Mouse (Mus musculus): ENCODE data around the gene Rnf166. TPM values are rescaled to one million over a fixed set of nuclear protein-coding genes. Genes with fewer than 3 reads are reported as not detected.

Gene Rnf166
- total and polyA plus RNA-seq, 3 experiments, result 36.9 to 99.4 (median 41.6) TPM

- H3K27ac ChIP-seq, result peak overlapping the region; percentile 95
- no peak overlapping the region for H3K9ac ChIP-seq (ENCODE audit: low read depth, low read length)
Observed at GRCm38 (mm10) chr8:122445203-122445602, 30.7 kb downstream of the Rnf166 start.

DNA sequence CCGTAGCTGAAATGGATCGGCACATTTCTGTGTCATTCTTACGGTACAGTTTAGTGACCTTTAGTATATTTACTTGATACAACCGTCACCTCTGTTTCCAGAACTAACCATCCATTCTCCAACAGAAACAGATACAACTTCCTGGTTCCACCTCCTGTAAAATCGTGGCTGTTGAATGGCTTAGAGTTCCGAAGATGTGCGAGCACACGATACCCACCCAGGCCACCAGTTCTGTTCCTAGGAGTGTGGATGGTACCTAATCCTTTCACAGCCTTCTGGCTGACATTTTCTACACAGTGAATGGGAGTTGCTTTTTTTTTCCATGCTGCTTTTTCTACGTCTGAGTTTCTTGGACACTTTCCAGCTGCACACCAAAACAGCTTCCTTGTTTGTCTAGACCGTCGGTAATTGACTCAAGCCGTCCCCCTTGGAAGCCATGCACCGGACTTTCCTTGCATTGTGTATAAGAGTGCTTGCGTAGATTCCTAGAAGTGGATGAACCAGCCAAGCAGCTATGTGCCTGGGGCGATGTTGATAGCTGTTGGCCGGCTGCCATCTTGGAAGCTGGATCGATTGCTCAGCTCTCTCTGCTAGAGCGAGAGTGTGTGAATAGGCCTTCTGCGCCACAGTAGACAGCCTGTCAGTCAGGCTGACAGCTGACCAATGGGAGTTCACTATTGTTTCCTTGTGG lies 31.7 kb downstream of the Rnf166 start:
- peak; percentile 78 for TF ChIP-seq EP300 (IDR thresholded peaks at IDR 0.05; ENCODE audit: insufficient read depth, low read depth, low read length)
- TF ChIP-seq CTCF (IDR thresholded peaks at IDR 0.05), result no peak
- TF ChIP-seq POLR2A (IDR thresholded peaks at IDR 0.05; ENCODE audit: insufficient read depth, low read depth, low read length), result peak; percentile 56
- Histone ChIP-seq H3K36me3 (ENCODE audit: control insufficient read depth, insufficient read depth, low read length) (no peaks in the 10 kb centered on the region), H3K4me1 (ENCODE audit: control insufficient read depth, insufficient read depth, low read length) (peaks cover 2% of the 10 kb centered on the region; the same call in 1 of the 2 replicates), H3K27me3 (ENCODE audit: control insufficient read depth, insufficient read depth, low read length) (no peaks in the 10 kb centered on the region), H3K4me3 (peak overlapping the region; percentile 70), H3K27ac (peak overlapping the region; percentile 95), H3K9ac (ENCODE audit: low read depth, low read length) (peak overlapping the region; percentile 78), H3K79me2 (replicated peaks; ENCODE audit: control insufficient read depth, insufficient read depth, low read length) (no peaks in the 10 kb centered on the region)
- under 1% methylated on average over 19 of the region's 19 CpGs for WGBS
- intact Hi-C loops (cut with DNase I), result loop anchor here (5.0 kb wide), 2 partner anchors 67 to 162 kb away; partner anchors contain the start of genes Zc3h18 and Zfpm1
- DNase-seq, result peak; percentile 86 to 90

More at GRCm38 (mm10) chr8:122445203-122445602, 30.7 kb downstream of the Rnf166 start:
- no peak overlapping the region for H3K4me3 ChIP-seq
- intact Hi-C loops (cut with DNase I), result no loop called here
- H3K27me3 ChIP-seq (ENCODE audit: control insufficient read depth, insufficient read depth, low read length), result no peaks in the 10 kb centered on the region
- no peaks in the 10 kb centered on the region for H3K79me2 ChIP-seq (replicated peaks; ENCODE audit: control insufficient read depth, insufficient read depth, low read length)
- TF ChIP-seq CTCF (IDR thresholded peaks at IDR 0.05), result peak; percentile 56
- 0 out of 2 replicates have a peak, but pooled peaks have one; percentile 20 for TF ChIP-seq EP300 (IDR thresholded peaks at IDR 0.05; ENCODE audit: insufficient read depth, low read depth, low read length)
- no peak for TF ChIP-seq POLR2A (IDR thresholded peaks at IDR 0.05; ENCODE audit: insufficient read depth, low read depth, low read length)
- 49% methylated on average over 3 of the region's 3 CpGs for WGBS
- no peak for DNase-seq
- H3K4me1 ChIP-seq (ENCODE audit: control insufficient read depth, insufficient read depth, low read length), result peaks cover 2% of the 10 kb centered on the region; the same call in 1 of the 2 replicates
- H3K36me3 ChIP-seq (ENCODE audit: control insufficient read depth, insufficient read depth, low read length), result no peaks in the 10 kb centered on the region

- TF ChIP-seq CTCF (IDR thresholded peaks at IDR 0.05) (peak; percentile 62), EP300 (IDR thresholded peaks at IDR 0.05; ENCODE audit: insufficient read depth, low read depth, low read length) (peak; percentile 94), POLR2A (IDR thresholded peaks at IDR 0.05; ENCODE audit: insufficient read depth, low read depth, low read length) (peak; percentile 98)
- Histone ChIP-seq H3K27ac (peak within 1 kb of the TSS; percentile 95), H3K4me3 (peak within 1 kb of the TSS; percentile 78), H3K36me3 (ENCODE audit: control insufficient read depth, insufficient read depth, low read length) (no peaks in the 10 kb centered on the region), H3K79me2 (replicated peaks; ENCODE audit: control insufficient read depth, insufficient read depth, low read length) (no peaks in the 10 kb centered on the region), H3K4me1 (ENCODE audit: control insufficient read depth, insufficient read depth, low read length) (peaks cover 2% of the 10 kb centered on the region; the same call in 1 of the 2 replicates), H3K9ac (ENCODE audit: low read depth, low read length) (peak within 1 kb of the TSS; percentile 78), H3K27me3 (ENCODE audit: control insufficient read depth, insufficient read depth, low read length) (no peaks in the 10 kb centered on the region)
- under 1% methylated on average over 47 of the region's 47 CpGs for WGBS
- intact Hi-C loops (cut with DNase I), result loop anchor here (5.0 kb wide), 2 partner anchors 66 to 161 kb away; partner anchors contain the start of genes Zc3h18 and Zfpm1
- DNase-seq, result peak; percentile 97 to 100
Observed at GRCm38 (mm10) chr8:122443262-122444006, 32.4 kb downstream of the Rnf166 start, which contains the start of gene Mvd. Gene Mvd, minus strand, starts transcription at chr8:122443422.

GRCm38 (mm10) chr8:122442781-122443180 lies 33.1 kb downstream of the Rnf166 start:
- Histone ChIP-seq H3K4me1 (ENCODE audit: control insufficient read depth, insufficient read depth, low read length) (peaks cover 2% of the 10 kb centered on the region; the same call in 1 of the 2 replicates), H3K4me3 (peak overlapping the region; percentile 78), H3K9ac (ENCODE audit: low read depth, low read length) (peak overlapping the region; percentile 60), H3K27me3 (ENCODE audit: control insufficient read depth, insufficient read depth, low read length) (no peaks in the 10 kb centered on the region), H3K27ac (peak overlapping the region; percentile 73), H3K79me2 (replicated peaks; ENCODE audit: control insufficient read depth, insufficient read depth, low read length) (no peaks in the 10 kb centered on the region), H3K36me3 (ENCODE audit: control insufficient read depth, insufficient read depth, low read length) (no peaks in the 10 kb centered on the region)
- intact Hi-C loops (cut with DNase I), result loop anchor here (5.0 kb wide), 2 partner anchors 65 to 160 kb away; partner anchors contain the start of genes Zc3h18 and Zfpm1
- TF ChIP-seq POLR2A (IDR thresholded peaks at IDR 0.05; ENCODE audit: insufficient read depth, low read depth, low read length) (no peak), CTCF (IDR thresholded peaks at IDR 0.05) (no peak), EP300 (IDR thresholded peaks at IDR 0.05; ENCODE audit: insufficient read depth, low read depth, low read length) (no peak)
- under 1% methylated on average over 12 of the region's 12 CpGs for WGBS
- no peak for DNase-seq

DNA sequence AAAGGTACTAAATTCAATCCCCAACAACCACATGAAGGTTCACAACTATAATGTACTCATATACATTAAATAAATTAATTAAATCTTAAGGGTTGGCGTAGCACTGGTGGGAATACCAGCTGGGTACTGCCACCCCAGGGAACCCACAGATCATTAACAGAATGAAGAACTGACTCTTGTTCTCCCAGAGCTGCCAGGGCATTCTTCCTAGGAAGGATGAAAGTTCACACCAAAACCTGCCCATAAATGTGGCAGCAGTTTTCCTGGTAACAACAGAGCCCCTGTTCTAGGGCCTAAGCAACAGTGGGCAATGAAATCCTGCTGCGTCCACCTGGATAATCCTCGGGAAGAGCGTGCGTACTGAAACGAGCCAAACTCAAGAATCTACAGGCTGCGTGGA lies 33.5 kb downstream of the Rnf166 start:
- WGBS, result 35% methylated on average over 7 of the region's 7 CpGs
- H3K4me3 ChIP-seq, result no peak overlapping the region
- intact Hi-C loops (cut with DNase I), result loop anchor here (5.0 kb wide), 2 partner anchors 65 to 160 kb away; partner anchors contain the start of genes Zc3h18 and Zfpm1
- no peak for DNase-seq
- H3K9ac ChIP-seq (ENCODE audit: low read depth, low read length), result no peak overlapping the region
- H3K79me2 ChIP-seq (replicated peaks; ENCODE audit: control insufficient read depth, insufficient read depth, low read length), result no peaks in the 10 kb centered on the region
- peaks cover 2% of the 10 kb centered on the region; the same call in 1 of the 2 replicates for H3K4me1 ChIP-seq (ENCODE audit: control insufficient read depth, insufficient read depth, low read length)
- TF ChIP-seq EP300 (IDR thresholded peaks at IDR 0.05; ENCODE audit: insufficient read depth, low read depth, low read length) (no peak), POLR2A (IDR thresholded peaks at IDR 0.05; ENCODE audit: insufficient read depth, low read depth, low read length) (no peak), CTCF (IDR thresholded peaks at IDR 0.05) (no peak)
- H3K27ac ChIP-seq, result no peak overlapping the region
- no peaks in the 10 kb centered on the region for H3K36me3 ChIP-seq (ENCODE audit: control insufficient read depth, insufficient read depth, low read length)
- no peaks in the 10 kb centered on the region for H3K27me3 ChIP-seq (ENCODE audit: control insufficient read depth, insufficient read depth, low read length)
